Mouse (Mus musculus): ENCODE data around the gene Btf3. TPM values are rescaled to one million over a fixed set of nuclear protein-coding genes. Genes with fewer than 3 reads are reported as not detected.
A peak's percentile ranks its signal among the peaks of the same experiment; 100 is the strongest.

Gene Btf3
- total RNA-seq, 2 experiments from 2014 or later = 1,109 to 1,746 TPM

DNA sequence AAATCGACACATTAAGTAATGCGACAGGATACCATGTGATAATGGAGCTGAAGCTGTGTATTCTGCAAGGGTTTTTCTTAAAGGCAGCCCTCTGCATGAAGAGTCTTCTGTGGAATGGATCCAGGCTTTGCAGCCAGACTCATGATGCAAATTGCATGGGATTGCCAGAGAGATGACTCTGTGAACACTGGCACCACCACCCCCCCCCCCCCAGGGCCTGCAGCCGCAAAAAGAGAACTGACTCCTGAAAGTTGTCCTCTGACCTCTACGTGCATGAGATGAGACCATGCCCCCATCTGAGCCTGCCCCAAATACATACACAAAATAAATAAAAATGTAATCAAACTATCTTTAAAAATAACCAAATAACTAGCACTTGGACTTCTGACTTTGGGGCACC, 32.7 kb upstream of the Btf3 start:
- ATAC-seq (replicated peaks; ENCODE audit: poor library complexity, severe bottlenecking) = no peak

DNA sequence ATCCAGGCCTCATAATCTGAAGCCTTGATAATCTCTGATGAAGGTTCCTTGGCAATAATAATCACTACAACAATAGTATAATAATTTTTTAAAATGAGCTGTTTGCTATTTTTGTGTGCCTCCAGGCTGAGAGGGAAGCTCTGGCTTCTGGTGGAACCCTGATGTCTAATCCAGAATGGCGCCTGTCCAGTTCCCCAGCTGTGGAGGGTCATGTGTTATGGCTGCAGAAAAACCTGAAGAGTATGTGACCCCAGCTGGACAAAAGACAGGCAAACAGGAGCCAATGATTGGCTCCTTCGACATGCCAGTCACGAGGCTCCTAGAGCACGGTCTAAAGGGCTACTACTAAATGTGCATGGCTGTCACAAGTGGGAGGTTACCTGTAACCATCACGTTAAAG, 23.7 kb upstream of the Btf3 start:
- no peak for ATAC-seq (replicated peaks; ENCODE audit: poor library complexity, severe bottlenecking)

DNA sequence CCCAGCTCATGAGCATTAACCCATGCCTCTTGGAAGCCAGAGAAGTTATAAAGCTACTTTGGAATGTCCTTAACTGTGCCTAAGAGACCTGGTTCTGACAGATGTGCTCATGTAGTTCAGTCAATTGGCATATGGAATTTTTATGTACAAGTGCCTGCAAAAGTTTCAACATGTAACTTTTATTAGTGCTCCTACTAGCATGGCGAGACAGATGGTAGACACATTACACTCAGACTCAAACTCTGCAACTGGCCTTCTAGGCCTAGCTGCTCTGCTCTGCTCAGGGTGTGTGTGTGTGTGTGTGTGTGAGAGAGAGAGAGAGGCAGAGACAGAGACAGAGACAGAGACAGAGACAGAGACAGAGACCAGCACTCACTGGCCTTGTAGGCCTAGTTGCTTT, 19.4 kb upstream of the Btf3 start:
- ATAC-seq (replicated peaks; ENCODE audit: poor library complexity, severe bottlenecking) = no peak

GRCm38 (mm10) chr13:98332106-98332505, 15.3 kb upstream of the Btf3 start:
- ATAC-seq (replicated peaks; ENCODE audit: poor library complexity, severe bottlenecking) = peak; percentile 81

- no peak for ATAC-seq (replicated peaks; ENCODE audit: poor library complexity, severe bottlenecking)
Observed at GRCm38 (mm10) chr13:98325034-98325433, 8.2 kb upstream of the Btf3 start.

DNA sequence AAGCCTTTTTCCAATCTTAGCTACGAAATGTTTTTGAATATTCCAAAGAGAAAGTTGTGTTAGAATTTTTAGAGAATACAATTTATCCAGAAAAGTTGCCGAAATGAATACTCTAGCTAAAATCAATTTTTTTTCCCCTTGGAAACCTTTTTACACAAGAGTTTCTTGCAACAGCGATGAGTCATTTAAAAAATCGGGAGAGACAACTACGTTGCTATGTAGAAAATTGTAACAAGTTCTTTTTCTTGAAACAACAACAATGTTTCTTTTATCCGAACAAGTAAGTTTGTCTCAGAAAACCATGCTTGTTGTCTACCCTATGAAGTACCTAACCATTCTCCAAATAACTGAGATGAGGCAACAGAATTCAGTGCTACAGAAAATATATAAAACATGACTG, 1.1 kb upstream of the Btf3 start:
- ATAC-seq (replicated peaks; ENCODE audit: poor library complexity, severe bottlenecking) = no peak

GRCm38 (mm10) chr13:98317246-98317677, 456 bp upstream of the Btf3 start:
- ATAC-seq (replicated peaks; ENCODE audit: poor library complexity, severe bottlenecking) = no peak

DNA sequence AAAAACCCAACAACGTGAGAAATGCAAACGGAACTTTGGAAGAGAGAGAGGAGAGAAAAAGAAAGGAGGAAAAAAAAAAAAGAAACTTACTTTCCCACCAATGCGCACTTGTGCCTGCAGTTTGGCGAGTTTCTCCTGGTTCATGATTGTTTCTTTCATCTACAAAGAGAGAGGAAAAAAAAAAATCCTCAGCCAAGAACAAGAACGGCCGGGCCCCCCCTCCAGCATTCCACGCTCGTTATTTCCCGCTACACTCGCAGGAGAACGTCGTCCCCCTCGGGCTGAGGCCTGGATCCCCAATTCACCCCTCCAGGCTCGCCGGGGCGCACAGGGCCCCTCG, 696 bp downstream of the Btf3 start:
- no peak for ATAC-seq (replicated peaks; ENCODE audit: poor library complexity, severe bottlenecking)

DNA sequence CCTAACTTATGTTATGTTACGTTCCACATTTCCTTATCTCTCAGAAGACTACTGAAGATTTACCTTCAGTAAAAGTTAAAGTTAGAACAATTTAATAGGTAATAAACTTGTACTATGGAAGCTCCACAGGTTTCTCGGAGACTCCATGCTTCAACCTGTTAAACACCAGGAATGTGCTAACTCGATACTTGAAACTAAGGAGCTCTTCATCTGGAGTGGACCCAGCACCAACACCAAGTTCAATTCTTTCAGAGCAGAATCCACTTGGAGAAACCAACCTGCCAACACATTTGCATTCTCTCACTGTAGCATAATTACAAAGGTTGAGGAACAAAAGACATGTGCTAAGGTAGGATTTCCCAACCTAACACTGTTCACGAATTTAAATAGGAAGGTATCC, 1.7 kb downstream of the Btf3 start:
- ATAC-seq (replicated peaks; ENCODE audit: poor library complexity, severe bottlenecking) = no peak

- no peak for ATAC-seq (replicated peaks; ENCODE audit: poor library complexity, severe bottlenecking)
Observed at GRCm38 (mm10) chr13:98313631-98314030, 3.2 kb downstream of the Btf3 start.

GRCm38 (mm10) chr13:98311597-98311996, 5.2 kb downstream of the Btf3 start:
- no peak for ATAC-seq (replicated peaks; ENCODE audit: poor library complexity, severe bottlenecking)

DNA sequence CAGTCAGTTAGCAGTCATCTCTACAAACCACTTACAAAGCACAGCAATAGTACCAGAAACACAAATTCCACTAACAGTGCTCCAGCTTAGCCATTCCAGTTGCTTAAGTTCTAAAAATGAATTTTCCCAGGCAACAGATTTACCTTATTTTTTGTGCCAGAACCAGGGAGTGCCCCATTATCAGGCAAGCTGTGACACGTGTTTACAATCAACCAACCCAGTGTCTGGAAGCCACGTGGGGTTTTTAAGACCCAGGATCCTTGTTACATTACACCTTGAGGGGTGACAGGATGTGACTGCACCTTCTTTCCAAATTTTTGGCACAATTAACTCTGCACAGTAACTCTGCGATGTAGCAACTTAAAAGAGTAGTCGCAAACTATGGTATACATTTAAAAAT, 8.1 kb downstream of the Btf3 start:
- ATAC-seq (replicated peaks; ENCODE audit: poor library complexity, severe bottlenecking) = no peak

DNA sequence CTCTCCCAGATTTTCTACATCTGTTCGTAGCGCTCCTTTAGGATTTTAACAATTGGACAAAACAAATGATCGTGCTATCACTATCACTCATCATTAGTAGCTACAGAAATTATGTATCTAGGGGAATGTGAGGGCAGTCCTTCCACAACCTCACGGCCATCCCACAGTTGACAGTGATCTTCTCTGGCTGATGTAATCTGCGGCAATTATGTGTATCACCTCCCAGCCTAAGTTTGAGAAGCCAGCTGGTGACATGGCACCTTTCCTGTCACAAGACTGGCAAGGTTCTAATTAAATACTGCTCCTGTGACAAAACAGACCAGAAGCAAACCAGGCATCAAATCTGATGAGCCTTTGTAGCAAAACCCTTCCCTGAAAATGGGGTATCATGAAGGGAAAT, 8.8 kb downstream of the Btf3 start:
- ATAC-seq (replicated peaks; ENCODE audit: poor library complexity, severe bottlenecking) = no peak

DNA sequence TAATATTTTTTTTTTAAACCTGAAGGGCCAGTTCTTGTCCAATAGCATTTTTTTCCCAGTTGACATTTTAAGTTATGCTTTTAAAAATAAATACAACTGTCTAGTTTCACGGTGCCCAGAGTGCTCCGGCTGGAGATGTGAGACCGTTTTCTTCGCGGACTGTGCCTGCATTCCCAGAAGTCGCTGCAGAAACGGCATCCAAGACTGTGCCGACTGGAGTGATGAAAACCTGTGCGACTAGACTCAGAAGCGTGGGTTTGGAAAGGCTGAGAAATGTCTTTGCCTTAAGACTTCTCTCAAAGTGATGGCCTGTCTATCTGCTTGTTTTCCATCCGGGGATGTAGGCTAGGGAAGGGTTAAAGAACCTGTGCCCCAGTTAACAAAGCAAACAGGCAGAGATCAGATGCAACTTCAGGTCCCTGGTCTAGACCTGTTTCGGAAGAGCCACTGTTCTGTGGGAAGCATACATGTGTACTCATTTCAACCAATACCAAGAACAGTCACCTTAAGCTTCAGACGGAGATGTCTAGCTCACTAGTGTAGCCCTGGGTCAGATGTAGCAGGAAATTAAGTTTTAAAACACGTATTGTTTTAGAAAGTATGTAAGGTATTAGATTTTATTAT, 9.8 kb downstream of the Btf3 start:
- no peak for ATAC-seq (replicated peaks; ENCODE audit: poor library complexity, severe bottlenecking)

- ATAC-seq (replicated peaks; ENCODE audit: poor library complexity, severe bottlenecking) = no peak
Observed at GRCm38 (mm10) chr13:98306393-98306792, 10.4 kb downstream of the Btf3 start.

GRCm38 (mm10) chr13:98305257-98305656, 11.5 kb downstream of the Btf3 start:
- ATAC-seq (replicated peaks; ENCODE audit: poor library complexity, severe bottlenecking) = 0 out of 2 replicates have a peak, but pooled peaks have one; percentile 37

- peak; percentile 94 for ATAC-seq (replicated peaks; ENCODE audit: poor library complexity, severe bottlenecking)
Observed at GRCm38 (mm10) chr13:98298833-98299758, 17.7 kb downstream of the Btf3 start.

GRCm38 (mm10) chr13:98297883-98298482, 18.8 kb downstream of the Btf3 start:
- no peak for ATAC-seq (replicated peaks; ENCODE audit: poor library complexity, severe bottlenecking)

DNA sequence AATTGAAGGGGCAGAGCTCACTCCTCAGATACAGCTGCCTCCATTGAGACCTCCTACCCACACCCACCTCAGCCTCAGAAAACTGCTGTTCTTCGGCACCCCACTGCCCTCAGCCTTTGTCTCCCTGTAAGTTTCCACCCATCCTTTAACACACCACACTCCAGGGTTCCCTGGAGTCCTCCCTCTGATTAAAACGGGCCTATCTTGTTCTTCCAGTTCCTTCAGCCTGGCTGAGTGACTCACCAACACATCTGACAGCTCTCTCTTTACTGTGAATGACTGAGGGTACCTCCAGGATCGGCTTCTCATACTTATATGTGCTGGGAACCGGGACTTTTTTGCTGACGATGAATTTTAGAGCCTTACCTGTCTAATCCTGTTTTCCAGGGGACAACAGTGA, 20.7 kb downstream of the Btf3 start:
- ATAC-seq (replicated peaks; ENCODE audit: poor library complexity, severe bottlenecking) = no peak

GRCm38 (mm10) chr13:98291712-98292111, 25.1 kb downstream of the Btf3 start:
- no peak for ATAC-seq (replicated peaks; ENCODE audit: poor library complexity, severe bottlenecking)

GRCm38 (mm10) chr13:98290719-98291118, 26.1 kb downstream of the Btf3 start:
- no peak for ATAC-seq (replicated peaks; ENCODE audit: poor library complexity, severe bottlenecking)

All from granulocyte monocyte progenitor cell, adult 5-6 weeks (primary cell).